11 mouse cellular contexts compared by ENCODE assay signal in genomic region chr13:45583061-45583460, GRCm38 (mm10).
DNase-seq lines count a peak whose midpoint lies in the region; ATAC-seq and TF ChIP-seq lines count a peak whose summit lies in the region.
"Had no signal": no experiment of that assay in that cellular context is flagged by ENCODE, and none has a peak within 500 bp of the region (broad histone marks: within the 10 kb centered on the region; RNA-seq: fewer than 3 reads in every experiment).

No protein-coding gene starts in this region.

- WGBS in limb, embryonic 12.5 days: 90% methylated on average over 5 of the region's 5 CpGs

- H3K9me3 ChIP-seq in G1E (replicated peaks): no peaks in the 10 kb centered on the region
- H3K9me3 ChIP-seq in limb, embryonic 12.5 days: no peaks in the 10 kb centered on the region
- H3K9me3 ChIP-seq: heart, embryonic 15.5 days had no signal

- H3K27me3 ChIP-seq in G1E (ENCODE audit: insufficient read depth, low read length): no peaks in the 10 kb centered on the region
- H3K27me3 ChIP-seq in limb, embryonic 12.5 days: no peaks in the 10 kb centered on the region
- H3K27me3 ChIP-seq: heart, embryonic 15.5 days had no signal

- no peak overlapping the region for H3K9ac ChIP-seq in limb, embryonic 12.5 days (replicated peaks)
- H3K9ac ChIP-seq: heart, embryonic 15.5 days had no signal

- intact Hi-C loops in left cerebral cortex, adult 2 months (cut with DNase I): no loop called here

- H3K4me2 ChIP-seq in limb, embryonic 12.5 days: no peak overlapping the region
- H3K4me2 ChIP-seq: heart, embryonic 15.5 days had no signal

- no peaks in the 10 kb centered on the region for H3K4me1 ChIP-seq in G1E (ENCODE audit: insufficient read depth, low read depth, low read length)
- peaks cover 13% of the 10 kb centered on the region for H3K4me1 ChIP-seq in limb, embryonic 12.5 days (replicated peaks)

- TF ChIP-seq CTCF in left cerebral cortex, adult 2 months (IDR thresholded peaks at IDR 0.05): peak; percentile 36
- peak; percentile 5; the same call in 1 of the 2 replicates for TF ChIP-seq CTCF in G1E (IDR thresholded peaks at IDR 0.05; ENCODE audit: low read depth, low read length)

- DNase-seq in cerebellum, postnatal 14 days: peak; percentile 8 to 46
- no peak for DNase-seq in cerebellum, postnatal 4 days (ENCODE audit: low spot score in 2 of 2)
- no peak for DNase-seq in left cerebral cortex, adult 2 months (ENCODE audit: extremely low spot score in 1 of 2, low spot score in 2 of 2)
- DNase-seq in left cerebral cortex, adult 8-10 months (ENCODE audit: low spot score in 2 of 2): no peak
- DNase-seq in G1E (ENCODE audit: low spot score): no peak
- DNase-seq in c-Kit-positive CD71-positive TER-119-positive erythroid progenitor cells, embryonic 14.5 days (ENCODE audit: low spot score): no peak
- DNase-seq: kidney, postnatal 10 days had no signal

- ATAC-seq in G1E (ENCODE audit: extremely low read depth, insufficient number of reproducible peaks, low FRiP score, poor library complexity, severe bottlenecking): no peak
- no peak for ATAC-seq in limb, embryonic 12.5 days (ENCODE audit: insufficient number of reproducible peaks, insufficient read depth, low FRiP score, low TSS enrichment, low read depth)
- ATAC-seq in megakaryocyte, adult 5-6 weeks (ENCODE audit: poor library complexity, severe bottlenecking): no peak

- H3K4me3 ChIP-seq in left cerebral cortex, adult 2 months: no peak overlapping the region
- H3K4me3 ChIP-seq in G1E (ENCODE audit: low read depth, low read length): no peak overlapping the region
- H3K4me3 ChIP-seq in limb, embryonic 12.5 days (replicated peaks): no peak overlapping the region
- H3K4me3 ChIP-seq: heart, embryonic 15.5 days had no signal

- peak overlapping the region; percentile 72 for H3K27ac ChIP-seq in left cerebral cortex, adult 2 months
- H3K27ac ChIP-seq in limb, embryonic 12.5 days: peak overlapping the region; percentile 32; the same call in 1 of the 2 replicates
- H3K27ac ChIP-seq: heart, embryonic 15.5 days; macrophage had no signal

- H3K36me3 ChIP-seq in G1E (replicated peaks): peaks cover 23% of the 10 kb centered on the region
- no peaks in the 10 kb centered on the region for H3K36me3 ChIP-seq in limb, embryonic 12.5 days
- H3K36me3 ChIP-seq: heart, embryonic 15.5 days had no signal

Comparison
In these comparisons a context has a peak if more than half of its experiments do, and no peak if none do; other contexts are left out.
1. DNase-seq: peak in cerebellum, postnatal 14 days (2 of 2); none in cerebellum, postnatal 4 days (0 of 2), left cerebral cortex, adult 2 months (0 of 2), left cerebral cortex, adult 8-10 months (0 of 2), G1E (single experiment) and c-Kit-positive CD71-positive TER-119-positive erythroid progenitor cells, embryonic 14.5 days (single experiment).